Mouse (Mus musculus) neural tube, embryonic 10.5 days (tissue): ENCODE measurements around the gene Plcd3.

Source experiments
- DNase-seq: peaks from one replicate; pipeline ENCODE4 v3.0.0-alpha.2; 2017; ENCODE audit warnings: low spot score; ENCODE audit errors: extremely low spot score

The Plcd3 gene

DNA sequence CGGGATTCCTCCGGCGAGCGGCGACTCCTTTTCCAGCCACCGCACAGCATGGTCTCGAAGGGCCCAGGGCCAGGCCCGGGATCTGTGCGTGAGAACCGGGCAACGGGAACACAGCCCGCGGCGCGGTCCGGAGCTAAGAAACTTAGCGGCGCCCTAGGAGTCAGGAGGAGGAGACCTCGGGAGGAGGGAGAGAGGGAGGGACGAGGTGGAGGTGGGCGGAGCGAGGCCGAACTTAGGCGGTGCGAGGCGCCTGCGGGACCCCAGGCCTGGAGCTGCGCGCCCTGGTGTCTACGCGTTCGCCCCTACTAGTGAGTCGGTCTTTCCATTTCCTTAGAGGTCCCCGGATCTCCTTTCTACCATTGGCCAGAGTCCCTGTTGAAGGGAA lies at the start of gene Plcd3, which contains the start of gene Acbd4:
Gene Plcd3, minus strand, starts transcription at position 178 of the 385 bp plus-strand sequence.
Gene Acbd4, plus strand, starts transcription at position 202 of the 385 bp plus-strand sequence.
- peak; percentile 73 for DNase-seq

DNA sequence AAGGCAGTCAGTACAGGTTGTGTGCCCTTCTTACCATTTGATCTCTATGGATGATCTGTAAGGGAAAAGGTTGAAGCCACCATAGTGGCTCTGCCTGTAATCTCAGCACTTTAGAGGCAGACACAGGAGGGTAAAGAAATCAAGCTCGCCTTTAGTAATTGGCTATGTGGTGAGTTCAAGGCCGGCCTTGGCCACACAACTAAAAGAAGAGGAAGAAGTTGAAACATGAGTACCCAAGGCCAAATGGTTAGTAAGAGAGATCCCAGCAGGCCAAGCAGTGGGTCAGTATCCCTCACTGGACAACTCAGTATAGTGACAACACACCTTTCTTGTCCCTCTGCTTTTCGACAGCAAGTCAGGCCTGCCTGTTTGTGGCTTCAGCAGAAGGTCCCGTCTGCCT lies 48.3 kb upstream of the Plcd3 start:
- no peak for DNase-seq

DNA sequence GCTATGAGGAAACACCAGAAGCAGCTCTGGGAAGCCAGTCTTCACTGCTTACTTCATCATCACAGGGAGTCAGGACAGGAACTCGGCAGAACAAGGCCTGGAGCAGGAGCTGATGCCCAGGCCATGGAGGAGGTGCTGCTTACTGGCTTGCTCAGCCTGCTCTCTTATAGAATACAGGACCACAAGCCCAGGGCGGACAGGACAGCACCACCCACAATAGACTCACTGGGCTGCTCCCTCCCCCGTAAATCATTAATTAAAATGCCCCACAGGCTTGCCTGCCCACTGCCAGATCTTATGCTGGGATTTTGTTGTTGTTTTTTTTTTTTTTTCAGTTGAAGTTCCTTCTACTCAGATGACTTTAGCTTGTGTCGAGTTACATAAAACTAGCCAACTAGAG lies 46.3 kb upstream of the Plcd3 start:
- DNase-seq = no peak

DNA sequence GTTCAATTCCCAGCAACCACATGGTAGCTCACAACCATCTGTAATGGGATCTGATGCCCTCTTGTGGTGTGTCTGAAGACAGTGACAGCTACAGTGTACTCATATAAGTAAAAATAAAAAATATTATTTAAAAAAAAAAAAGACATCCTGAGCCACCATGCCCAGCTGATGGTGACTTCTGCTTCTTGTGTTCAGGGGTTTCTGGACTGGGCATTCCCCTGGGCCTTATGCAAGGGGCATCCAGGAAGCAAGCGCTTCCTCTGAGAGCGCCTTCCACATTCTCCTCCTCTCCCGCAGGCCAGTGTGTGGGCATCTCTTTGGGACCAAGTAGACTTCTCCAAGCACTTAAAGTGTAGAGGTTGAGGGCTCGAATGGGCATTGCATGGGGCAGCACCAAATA lies 44.9 kb upstream of the Plcd3 start:
- no peak for DNase-seq

DNA sequence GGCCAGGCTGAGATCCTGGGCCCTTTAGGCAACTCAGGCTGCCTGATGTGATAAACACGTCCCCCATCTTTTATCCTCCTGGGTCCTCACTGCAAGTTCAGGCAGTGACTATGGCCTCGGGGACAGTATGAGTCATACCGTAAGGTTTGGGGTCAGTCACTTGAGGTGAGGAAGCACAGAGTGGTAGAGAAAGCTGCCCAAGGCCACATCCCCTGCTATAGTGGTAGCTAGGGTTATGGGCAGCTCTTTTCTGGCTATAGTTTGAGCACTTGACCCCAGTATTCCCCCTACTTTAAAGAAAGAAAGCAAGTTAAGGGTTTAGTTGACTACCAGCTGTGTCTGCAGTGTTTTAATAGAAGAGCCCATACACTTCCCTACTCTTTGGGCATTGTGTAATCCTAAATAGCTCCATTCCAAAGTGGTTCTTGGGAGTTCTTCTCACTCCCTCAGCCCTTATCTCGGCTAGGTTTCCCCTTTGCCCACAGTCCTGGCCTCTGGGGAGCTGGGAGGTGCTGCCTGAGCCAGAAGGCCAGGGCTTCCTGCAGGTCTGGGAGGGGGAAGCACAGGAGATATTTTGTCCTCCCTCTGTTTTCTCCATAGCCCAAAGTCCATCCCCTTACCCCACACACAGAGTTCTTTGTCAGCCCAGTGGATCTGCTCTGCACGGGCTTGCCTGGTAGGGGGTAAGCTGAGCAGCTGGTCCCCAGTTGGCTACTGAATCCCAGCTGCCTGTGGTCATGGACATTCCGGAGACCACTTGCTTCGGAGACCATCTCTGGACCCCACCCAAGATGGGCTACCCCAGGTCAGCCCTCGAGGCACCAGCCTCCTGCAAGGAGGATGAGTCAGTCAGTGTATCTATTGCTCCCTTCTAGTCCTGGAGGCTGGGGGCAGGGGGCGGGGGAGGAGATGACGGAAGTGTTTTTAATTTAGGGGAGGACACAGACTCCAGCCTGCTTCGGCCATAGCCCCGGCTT lies 43.1 kb upstream of the Plcd3 start:
- no peak for DNase-seq

DNA sequence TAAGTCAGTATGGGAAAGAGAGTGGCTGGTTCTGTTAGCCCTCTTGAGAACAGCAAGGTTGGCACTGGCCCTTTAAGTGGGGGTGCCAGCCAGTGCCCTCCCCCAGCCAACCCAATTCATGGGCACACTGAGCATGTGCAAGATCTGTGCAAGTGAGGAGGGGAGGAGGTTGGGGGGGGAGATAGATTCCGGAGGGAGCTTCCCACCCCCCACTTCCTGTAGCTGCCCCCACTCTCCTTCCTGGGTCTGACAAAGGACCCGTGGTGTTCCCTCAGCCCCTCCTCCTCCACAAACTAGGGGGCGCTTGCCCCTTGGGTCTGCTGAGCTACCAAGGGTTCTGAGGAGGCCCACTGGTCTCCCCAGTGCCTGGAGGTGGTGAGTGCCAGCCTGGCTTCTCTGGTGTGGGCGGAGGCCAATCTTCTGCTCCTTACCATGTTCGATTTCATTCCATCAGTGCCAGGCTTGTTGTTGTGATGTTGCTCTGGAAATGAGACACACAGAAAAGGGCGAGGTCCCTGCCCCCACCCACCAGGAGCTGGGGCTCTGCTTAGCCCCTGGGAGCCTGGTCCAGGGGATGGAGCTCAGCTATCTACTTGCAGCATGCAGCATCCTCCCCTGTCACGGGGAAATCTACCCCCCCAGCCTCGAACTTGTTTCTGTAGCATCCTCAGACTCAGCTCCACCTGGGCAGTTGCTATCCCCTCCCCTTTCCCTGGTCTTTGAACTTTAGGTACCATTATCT lies 41.2 kb upstream of the Plcd3 start:
- DNase-seq = no peak

DNA sequence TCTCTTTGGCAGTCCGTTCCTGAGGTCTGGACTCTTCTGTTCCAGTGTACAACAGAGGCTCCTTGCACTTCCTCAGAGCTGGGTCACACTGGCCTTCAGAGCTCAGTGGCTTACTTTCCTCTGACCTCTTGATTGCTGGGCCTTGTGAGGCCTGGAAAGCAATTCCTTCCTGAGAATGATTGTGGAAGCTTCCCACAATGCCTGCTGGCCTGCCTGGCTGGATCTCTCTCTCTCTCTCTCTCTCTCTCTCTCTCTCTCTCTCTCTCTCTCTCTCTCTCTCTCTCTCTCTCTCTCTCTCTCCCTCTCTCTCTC lies 40.4 kb upstream of the Plcd3 start:
- no peak for DNase-seq

DNA sequence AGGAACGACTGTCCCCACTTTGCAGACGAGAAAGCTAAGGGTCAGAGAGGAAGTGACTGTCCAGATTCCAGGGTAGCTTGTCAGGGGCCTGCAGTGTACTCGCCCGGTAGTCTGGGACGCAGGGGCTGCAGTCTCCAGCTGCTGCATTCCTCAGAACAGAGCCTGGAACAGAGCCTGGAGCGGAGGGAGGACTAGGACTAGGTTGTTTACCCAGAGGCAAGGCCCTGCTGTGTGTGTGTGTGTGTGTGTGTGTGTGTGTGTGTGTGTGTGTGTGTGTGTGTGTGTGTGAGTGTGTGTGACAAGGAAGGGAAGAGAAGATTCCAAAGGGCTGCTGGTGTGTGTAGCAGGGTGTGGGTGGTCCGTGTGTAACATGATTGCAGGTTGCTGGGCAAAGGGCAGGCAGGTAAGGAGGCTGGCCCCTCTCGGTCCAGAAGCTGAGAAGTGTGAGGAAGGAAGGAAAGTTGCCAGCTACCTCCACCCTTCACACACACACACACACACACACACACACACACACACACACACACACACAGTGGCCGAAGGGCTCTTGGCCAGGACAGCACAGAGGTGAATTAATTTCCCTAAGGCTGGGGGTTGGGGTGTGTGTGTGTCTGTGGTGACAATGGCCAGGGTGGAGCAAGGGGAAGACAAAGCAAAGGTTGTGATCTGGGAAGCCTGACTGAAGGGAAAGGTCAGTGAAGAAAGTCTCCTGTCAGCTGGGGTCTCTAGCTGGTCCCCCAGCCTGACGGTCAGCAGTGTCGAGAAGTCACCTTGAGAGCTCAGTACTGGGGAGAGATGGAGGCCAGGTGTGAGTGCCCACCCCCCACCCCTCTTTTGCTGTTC lies 39.9 kb upstream of the Plcd3 start:
- no peak for DNase-seq

DNA sequence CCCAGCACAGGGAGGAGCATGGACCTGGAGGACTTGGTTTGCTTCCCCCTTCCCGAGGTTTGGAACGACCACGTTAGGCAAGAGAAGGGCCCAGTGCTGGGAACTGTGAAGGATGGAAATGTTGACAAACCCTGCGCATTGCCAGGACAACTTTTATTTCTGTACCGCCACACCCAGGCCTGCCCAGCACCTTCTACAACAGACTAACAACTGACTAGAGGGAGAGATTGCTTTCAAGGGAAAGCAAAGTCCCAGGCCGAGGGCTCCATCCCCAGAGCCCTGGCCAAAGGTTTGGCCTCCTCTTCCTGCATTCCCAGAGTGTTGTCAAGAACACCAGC lies 39.3 kb upstream of the Plcd3 start:
- DNase-seq = no peak

DNA sequence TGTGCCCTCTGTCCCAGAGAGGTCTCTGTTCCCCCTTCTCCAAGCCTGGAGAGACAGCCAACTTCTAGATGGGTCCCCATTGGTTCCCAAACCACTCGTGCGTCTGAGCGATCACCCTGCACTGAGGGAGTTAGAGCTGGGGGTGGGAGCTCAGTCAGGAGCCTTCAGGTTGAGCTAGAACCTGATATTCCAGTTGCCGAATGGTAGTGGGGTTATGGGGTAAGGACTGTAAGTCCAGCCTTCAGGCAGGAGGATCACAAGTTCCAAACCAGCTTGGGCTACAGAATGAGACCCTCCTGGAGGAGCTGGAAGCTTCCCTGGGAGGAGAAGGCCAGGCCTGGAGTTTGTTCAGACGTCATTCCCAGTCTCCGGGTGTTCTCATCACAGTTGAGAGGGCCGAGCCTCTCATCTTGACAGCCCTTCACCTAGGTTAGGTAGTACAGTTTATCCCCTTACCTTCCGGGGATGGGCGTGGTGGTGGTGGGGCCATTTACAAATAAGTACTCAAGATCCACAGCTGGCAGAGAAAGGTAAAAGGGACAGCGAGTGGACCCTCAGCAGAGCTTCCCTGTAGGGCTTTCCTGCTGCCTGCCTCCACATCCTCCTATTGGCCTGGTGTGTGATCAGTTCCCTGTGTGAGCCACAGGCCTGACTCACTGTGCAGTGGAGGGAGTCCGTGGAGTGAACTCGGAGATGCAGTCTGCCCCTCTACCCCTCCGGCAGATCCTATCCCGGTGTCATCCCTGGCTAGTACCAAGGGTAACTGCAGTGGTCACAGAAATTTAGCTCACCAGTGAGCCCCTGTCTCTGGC lies 38.7 kb upstream of the Plcd3 start:
- DNase-seq = no peak

DNA sequence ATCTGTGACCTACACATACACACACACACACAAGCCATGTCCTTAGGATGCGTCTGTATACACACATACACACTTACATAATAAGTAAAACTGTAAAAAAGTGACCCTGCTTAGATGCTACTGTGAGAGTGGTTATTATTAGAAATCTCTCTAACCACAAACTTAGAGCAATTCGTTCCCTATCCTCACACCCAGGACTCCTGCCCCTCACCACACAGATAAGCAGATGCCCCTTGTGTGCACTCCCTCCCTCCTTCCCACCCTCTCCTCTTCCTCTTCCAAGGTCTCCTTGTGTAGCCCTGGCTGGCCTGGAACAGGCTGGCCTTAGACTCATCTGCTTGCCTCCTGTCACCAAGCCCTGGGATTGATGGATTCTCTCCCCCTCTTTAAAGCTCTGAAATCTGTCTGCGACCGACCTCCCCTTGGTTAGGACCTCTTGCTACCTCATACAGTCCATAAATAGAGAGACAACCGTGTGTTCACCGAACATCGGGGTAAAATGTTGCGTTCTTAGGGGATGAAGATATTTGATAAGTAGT lies 34.6 kb upstream of the Plcd3 start:
- DNase-seq = no peak

DNA sequence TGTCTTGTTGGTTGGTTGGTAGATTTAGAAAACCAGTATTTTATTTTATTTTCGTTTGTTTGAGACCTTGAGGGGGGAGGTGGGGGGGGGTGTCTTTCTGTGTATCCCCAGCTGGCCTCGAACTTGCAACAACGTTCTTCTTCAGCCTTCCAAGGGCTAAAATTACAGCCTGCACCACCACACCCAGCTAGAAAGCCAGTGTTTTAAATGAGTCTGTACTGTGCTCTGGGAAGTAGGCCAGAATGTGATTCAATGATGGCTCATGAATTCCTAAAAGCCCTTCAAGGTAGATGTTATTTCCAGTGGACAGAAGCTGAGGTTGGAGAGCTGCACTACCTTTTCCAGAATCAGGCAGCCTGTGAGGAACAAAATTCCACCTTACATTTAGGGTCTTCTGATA lies 32.8 kb upstream of the Plcd3 start:
- no peak for DNase-seq

DNA sequence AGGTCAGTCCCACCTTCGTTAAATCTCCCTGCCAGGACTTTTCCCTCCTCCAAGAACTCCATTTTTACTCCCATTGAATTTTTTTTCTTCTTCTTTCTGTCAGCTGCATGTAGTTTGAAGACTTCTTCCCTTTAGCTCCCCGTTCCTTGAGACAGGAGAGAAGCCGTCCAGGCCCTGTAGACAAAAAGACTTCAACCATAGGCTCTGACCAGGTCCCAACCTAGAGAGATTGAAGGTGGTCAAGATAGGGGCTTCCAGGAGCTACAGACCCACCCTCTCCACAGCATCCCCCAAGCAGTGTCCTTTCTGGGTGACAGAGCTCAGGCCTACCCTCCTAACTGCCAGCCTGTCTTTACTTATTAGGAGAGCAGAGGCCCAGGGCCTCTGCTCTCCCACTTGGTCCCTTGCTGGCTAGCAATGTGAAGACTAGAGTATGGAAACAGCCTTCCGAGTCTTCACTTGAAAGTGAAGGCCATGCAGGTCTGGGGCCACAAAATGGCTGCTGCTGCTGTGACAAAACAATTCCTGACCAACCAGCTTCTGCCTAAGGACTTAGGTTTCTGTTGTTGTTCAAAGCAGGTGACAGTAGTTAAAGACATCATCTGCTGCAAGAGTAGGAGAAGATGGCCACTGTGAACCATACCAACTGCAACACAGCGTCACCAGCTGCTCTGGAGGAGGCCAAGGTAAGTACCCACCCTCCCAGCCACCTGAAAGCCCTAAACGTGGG lies 32.2 kb upstream of the Plcd3 start:
- no peak for DNase-seq

DNA sequence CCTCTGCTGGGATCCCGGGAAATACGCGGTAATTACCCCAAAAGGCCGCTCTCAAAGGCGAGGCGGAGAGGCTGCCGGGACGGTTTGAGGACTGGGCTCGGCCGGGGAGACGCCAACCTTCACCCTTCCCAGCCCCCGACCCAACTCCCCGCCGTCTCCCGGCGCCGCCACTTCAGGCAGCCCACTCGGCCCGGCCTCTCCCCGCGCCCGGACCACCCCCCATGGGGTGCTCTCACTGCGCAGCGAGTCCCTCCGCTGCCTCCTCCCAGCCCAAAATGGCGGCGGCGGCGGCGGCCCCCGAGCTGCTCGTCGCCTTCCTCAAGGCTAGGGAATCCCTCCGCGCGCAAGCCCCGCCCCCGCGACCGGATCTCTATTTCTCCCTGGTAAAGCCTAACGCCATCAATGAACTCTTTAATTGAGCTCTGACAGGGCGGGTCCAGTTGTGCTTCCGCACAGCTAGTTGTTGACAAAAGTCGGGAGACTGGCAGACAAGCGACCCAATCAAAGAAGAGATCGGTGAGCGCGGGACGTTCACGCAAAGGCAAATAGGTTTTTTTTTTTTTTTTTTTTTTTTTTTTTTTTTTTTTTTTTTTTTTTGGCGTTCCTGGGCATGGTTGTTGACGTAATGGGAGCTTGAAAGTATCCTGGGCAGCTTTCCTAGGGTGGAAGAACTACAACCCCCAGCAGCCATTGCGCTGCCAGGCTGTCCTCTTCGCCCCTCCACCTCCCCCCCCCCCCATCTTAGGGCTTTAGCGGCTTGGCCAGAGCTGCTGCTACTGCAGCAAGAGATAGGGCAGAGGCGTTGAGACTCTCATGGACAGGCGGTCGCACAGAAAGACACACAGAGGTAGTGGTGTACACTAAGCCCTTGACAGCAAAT lies 31.4 kb upstream of the Plcd3 start:
- DNase-seq = peak; percentile 100

DNA sequence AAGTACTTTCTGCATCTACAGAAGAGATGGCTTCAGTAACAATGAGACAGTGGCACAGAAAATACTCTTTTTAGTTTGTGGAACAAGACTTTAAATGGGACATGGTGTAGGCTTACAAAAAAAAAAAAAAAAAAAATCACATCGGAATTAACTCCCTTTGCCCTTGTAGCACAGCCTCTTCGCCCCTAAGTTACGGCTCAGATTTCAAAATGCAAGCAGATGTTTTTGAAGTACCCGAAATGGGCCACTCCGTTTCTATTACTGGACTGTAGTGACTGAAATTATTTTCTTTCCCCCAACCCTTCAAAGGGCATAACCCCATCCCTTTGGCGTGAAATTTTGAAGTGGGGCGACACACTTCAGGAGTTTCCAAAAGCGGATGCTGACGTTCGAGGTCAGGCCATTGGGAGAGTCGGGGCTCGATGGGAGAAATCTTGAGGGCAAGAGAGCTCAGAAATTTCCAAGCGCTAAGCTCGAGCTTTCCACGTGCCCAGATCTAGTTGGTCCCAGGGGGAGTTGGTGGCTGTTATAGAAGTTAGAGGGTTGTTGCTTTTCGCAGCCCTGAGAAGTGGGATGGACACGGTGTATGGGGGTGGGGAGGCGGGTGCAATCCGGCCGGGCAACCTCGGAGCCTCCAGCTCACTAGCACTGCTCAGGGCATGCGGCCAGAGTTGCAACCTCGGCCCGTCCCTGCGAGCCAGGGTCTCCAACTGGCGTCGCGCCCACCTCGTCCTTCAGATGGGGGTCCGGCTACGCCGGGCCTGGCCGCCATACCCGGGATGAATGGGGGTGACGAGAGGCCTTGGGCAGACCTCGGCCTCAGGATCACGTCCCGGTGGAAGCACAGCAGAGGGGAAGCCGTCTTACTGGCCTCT lies 30.5 kb upstream of the Plcd3 start, which contains the start of gene Hexim2:
Gene Hexim2, plus strand, starts transcription at position 729 of the 875 bp plus-strand sequence.
- DNase-seq = no peak

DNA sequence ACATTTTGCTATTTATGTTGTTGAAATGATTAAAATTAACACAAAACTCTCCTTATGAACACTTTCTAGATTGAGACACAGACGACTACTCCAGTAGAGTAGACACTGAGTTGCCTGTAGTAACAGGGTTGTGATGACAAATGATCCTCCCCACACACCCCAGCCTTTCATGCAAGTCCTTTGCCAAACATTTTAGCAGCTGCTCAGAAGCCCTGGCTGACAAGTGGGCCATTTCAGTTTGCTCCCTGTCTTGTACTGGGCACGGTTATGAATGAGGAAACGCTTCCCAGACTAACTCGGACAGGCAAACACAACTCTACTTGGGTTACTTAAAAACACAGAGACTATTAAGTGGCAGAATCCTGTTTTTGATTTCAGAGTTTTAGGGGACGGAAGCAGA lies 18.9 kb upstream of the Plcd3 start:
- no peak for DNase-seq

DNA sequence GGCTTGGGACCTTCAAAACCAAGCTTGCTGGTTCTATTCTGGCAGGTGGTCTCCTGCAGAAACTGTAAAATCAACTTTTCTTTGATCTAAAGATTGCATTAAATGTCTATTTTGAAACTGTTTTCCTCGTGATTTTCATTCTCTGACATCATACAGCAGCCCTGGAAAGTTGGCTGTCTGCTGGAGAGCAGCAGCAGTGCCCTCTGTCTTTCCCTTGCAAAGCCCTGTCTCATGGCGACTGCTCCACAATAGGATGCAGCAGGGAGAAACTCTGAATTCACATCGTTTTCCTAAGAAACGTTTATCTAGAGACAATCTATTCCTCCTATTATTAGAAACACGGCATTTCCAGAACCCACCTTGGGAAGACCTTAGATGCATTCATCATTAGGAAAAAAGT lies 18.2 kb upstream of the Plcd3 start:
- no peak for DNase-seq

DNA sequence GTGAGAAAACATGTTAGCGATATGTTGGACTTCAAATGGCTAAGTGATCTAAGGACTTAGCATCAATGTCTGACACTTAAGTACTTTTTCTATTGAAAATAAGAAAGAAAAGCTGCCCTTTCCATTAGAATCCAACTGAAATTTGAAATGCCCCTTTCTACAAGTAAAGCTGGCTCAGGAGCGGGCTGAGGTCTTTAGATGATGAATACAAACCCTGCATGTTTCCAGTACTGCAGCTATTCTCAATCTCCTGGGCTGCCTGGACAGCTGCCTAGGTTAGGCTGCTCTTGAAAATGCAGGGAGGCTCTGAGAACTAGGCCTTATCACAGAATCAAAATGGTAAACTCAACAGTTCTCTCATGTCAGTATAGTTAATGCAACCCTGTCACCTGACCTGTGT lies 17.4 kb upstream of the Plcd3 start:
- no peak for DNase-seq
